Mouse (Mus musculus) embryonic facial prominence, embryonic 11.5 days (tissue): ENCODE results near the gene Clec2g. TPM values are rescaled to one million over a fixed set of nuclear protein-coding genes. Genes with fewer than 3 reads are reported as not detected.
"Not testable (repeated sequence)": the region's sequence is repeated elsewhere in the genome, so short reads cannot be mapped to it uniquely, and the experiment has no call there.

Experiments used
- ATAC-seq: fragments of 200-750 bp; cut with Nextera tagmentation; replicated peaks from 2 replicates; pipeline ENCODE4 v1.8.0; 2017; ENCODE audit warnings: low read depth; ENCODE audit not compliant: insufficient number of reproducible peaks, low FRiP score, low TSS enrichment
- DNase-seq: peaks from one replicate; pipeline ENCODE4 v3.0.0-alpha.2; 2015; ENCODE audit warnings: low spot score
- H3K27ac ChIP-seq: fragments of 300-500 bp; sonication (generic); replicated peaks from 2 replicates; pipeline ENCODE4 v1.5.1; 2014; ENCODE audit warnings: mild to moderate bottlenecking, low read depth, low read length, control low read depth
- H3K27me3 ChIP-seq: fragments of 300-500 bp; sonication (generic); 2 replicates; pipeline ENCODE4 v1.6.1; 2014; ENCODE audit warnings: mild to moderate bottlenecking, low read length, moderate library complexity, mixed read lengths; ENCODE audit not compliant: control insufficient read depth, insufficient read depth
- H3K36me3 ChIP-seq: fragments of 300-500 bp; sonication (generic); replicated peaks from 2 replicates; pipeline ENCODE4 v1.6.1; 2014; ENCODE audit warnings: low read depth, mild to moderate bottlenecking, low read length, moderate library complexity, mixed read lengths; ENCODE audit not compliant: control insufficient read depth, insufficient read depth
- H3K4me1 ChIP-seq: fragments of 300-500 bp; sonication (generic); 2 replicates; pipeline ENCODE4 v1.6.1; 2014; ENCODE audit warnings: low read length, mixed read lengths; ENCODE audit not compliant: control insufficient read depth, insufficient read depth
- H3K4me2 ChIP-seq: fragments of 300-500 bp; sonication (generic); 2 replicates; pipeline ENCODE4 v1.6.1; 2014; ENCODE audit warnings: low read depth, mild to moderate bottlenecking, control low read depth, low read length, moderate library complexity
- H3K4me3 ChIP-seq: fragments of 300-500 bp; sonication (generic); 2 replicates; pipeline ENCODE4 v1.5.1; 2014; ENCODE audit warnings: low read depth, low read length, control low read depth
- H3K9ac ChIP-seq: fragments of 300-500 bp; sonication (generic); replicated peaks from 2 replicates; pipeline ENCODE4 v1.6.1; 2014; ENCODE audit warnings: mild to moderate bottlenecking, control low read depth, low read length
- H3K9me3 ChIP-seq: fragments of 300-500 bp; sonication (generic); replicated peaks from 2 replicates; pipeline ENCODE4 v1.6.1; 2016; ENCODE audit warnings: mild to moderate bottlenecking, low read length, inconsistent platforms, mixed read lengths; ENCODE audit not compliant: control insufficient read depth
- WGBS: fragments of 180-500 bp; shearing (Covaris S2); extraction: QIAGEN DNeasy Blood & Tissue Kit; methylation state at CpG from one replicate; pipeline ENCODE4 v1.1.7; 2014; 5-methylcytosine and 5-hydroxymethylcytosine counted together
- polyA plus RNA-seq: library from polyadenylated mRNA; unstranded; fragments of >200 nt; fragmentation: Nextera tagmentation; extraction: Ambion mirVana; gene quantifications from 2 replicates; pipeline ENCODE4 v1.2.1, GENCODE M21; 2014

Clec2g gene
- polyA plus RNA-seq, 1 experiment from 2014 or later, result not detected

- Histone ChIP-seq H3K27ac (no peak overlapping the region), H3K9ac (no peak overlapping the region), H3K36me3 (no peaks in the 10 kb centered on the region), H3K4me3 (no peak overlapping the region), H3K4me1 (no peaks in the 10 kb centered on the region), H3K9me3 (no peaks in the 10 kb centered on the region), H3K27me3 (no peaks in the 10 kb centered on the region), H3K4me2 (no peak overlapping the region)
- DNase-seq (no peak), ATAC-seq (no peak)
- WGBS, result 84% methylated on average over 7 of the region's 7 CpGs
These were observed 61.3 kb downstream of the Clec2g start for GRCm38 (mm10) chr6:128995250-128996053.

DNA sequence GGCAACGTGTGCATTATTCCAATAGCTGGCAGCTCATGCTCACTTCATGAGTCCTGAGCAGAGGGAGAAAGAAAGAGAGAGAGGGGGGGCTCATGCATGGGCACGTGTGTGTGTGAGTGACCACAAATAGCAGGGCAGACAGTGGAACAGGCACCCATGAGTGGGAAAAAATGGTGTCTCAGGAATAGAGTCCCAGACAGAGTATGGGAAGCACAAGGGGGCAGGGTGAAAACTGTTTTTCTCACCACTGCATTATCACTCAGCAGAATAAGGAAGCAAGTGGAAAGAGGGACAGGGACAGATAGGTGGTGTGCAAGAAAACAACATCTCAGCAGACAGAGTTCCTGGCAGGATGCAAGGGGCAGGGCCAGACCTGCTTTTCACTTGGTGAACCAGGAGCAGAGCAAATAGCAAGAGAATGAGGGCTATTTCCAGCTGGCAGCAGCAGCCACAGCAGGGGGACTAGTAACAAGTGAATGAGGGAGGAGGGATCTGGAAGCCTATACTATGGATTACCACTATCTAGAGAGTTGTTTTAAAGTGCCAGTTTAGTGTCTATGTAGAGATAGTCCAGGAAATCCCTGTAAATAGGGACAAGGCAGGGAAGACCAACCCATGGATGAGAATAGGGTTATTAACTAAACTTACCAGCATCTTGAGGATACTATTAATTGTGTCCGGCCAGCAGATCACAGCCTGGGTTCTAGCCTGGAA, 62.0 kb downstream of the Clec2g start:
- no peaks in the 10 kb centered on the region for H3K27me3 ChIP-seq
- no peak overlapping the region for H3K4me3 ChIP-seq
- ATAC-seq (no peak), DNase-seq (no peak)
- no peaks in the 10 kb centered on the region for H3K9me3 ChIP-seq
- WGBS, result 74% methylated on average over 3 of the region's 3 CpGs
- no peak overlapping the region for H3K27ac ChIP-seq
- H3K36me3 ChIP-seq, result no peaks in the 10 kb centered on the region
- H3K9ac ChIP-seq, result no peak overlapping the region
- H3K4me2 ChIP-seq, result no peak overlapping the region
- H3K4me1 ChIP-seq, result no peaks in the 10 kb centered on the region

DNA sequence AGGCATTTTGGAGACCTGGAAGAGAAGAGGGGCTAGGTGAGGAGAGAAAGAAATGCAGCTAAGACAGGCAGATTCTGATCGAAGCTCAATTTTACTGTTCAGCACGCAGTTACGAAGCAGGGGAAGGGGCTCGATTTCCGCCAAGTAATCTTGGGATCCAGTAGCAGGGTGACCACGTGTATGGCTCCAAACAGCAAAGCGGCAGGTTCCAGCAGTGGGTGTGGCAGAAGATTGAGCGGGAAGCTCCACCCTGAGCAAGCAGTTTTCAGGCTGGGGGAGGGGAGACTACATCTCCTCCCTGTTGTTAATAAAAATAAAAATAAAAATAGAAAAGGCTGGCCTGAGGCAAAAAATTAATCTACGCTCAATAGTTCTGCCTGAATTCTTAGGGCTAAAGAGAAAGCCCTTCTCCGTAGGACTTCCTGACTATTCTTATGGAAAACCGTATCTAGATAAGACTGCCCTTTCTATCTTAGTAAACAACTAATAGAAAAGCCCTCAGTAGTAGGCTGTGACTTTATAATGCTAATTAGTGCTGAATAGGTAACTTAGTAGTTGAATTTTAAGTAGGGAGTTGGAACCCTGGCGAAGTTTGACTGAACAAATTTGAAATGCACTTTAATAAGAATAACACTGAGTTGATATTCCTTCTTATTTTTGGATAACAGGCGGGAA, 62.7 kb downstream of the Clec2g start:
- H3K27ac ChIP-seq, result no peak overlapping the region
- H3K27me3 ChIP-seq, result no peaks in the 10 kb centered on the region
- ATAC-seq, result no peak
- H3K9me3 ChIP-seq, result no peaks in the 10 kb centered on the region
- no peak overlapping the region for H3K4me3 ChIP-seq
- H3K4me1 ChIP-seq, result no peaks in the 10 kb centered on the region
- WGBS, result 65% methylated on average over 13 of the region's 13 CpGs
- H3K36me3 ChIP-seq, result no peaks in the 10 kb centered on the region
- no peak for DNase-seq
- H3K4me2 ChIP-seq, result no peak overlapping the region
- H3K9ac ChIP-seq, result no peak overlapping the region

- Histone ChIP-seq H3K36me3 (no peaks in the 10 kb centered on the region), H3K9ac (no peak overlapping the region), H3K4me2 (no peak overlapping the region), H3K4me3 (no peak overlapping the region), H3K9me3 (no peaks in the 10 kb centered on the region), H3K27ac (no peak overlapping the region), H3K27me3 (no peaks in the 10 kb centered on the region), H3K4me1 (no peaks in the 10 kb centered on the region)
- 85% methylated on average over 2 of the region's 2 CpGs for WGBS
- DNase-seq (no peak), ATAC-seq (no peak)
These were observed 67.2 kb downstream of the Clec2g start for GRCm38 (mm10) chr6:129001392-129001791.

DNA sequence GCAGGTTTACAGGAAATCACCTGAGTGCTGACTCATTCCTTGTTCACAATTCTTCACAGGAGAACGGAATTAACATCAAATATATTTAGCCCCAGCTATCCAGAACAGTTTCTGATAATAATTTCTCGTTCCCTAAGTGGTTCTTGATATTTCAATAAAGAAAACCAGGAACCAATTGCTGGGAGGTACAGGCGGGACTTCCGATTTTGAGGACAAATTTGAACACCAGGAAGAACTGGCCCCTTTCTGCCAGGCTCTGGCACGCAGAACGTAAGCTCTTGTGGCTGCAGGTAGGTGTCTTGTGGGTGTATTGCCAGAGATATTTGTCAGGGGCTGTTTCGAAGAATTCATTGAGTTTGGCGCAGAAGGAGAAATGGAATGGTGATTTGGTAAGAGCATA, 74.4 kb downstream of the Clec2g start:
- H3K36me3 ChIP-seq, result no peaks in the 10 kb centered on the region
- H3K9me3 ChIP-seq, result no peaks in the 10 kb centered on the region
- DNase-seq (no peak), ATAC-seq (no peak)
- WGBS, result 92% methylated on average over 8 of the region's 8 CpGs
- H3K27ac ChIP-seq, result no peak overlapping the region
- H3K9ac ChIP-seq, result no peak overlapping the region
- H3K4me2 ChIP-seq, result no peak overlapping the region
- no peaks in the 10 kb centered on the region for H3K27me3 ChIP-seq
- H3K4me3 ChIP-seq, result no peak overlapping the region
- H3K4me1 ChIP-seq, result no peaks in the 10 kb centered on the region

DNA sequence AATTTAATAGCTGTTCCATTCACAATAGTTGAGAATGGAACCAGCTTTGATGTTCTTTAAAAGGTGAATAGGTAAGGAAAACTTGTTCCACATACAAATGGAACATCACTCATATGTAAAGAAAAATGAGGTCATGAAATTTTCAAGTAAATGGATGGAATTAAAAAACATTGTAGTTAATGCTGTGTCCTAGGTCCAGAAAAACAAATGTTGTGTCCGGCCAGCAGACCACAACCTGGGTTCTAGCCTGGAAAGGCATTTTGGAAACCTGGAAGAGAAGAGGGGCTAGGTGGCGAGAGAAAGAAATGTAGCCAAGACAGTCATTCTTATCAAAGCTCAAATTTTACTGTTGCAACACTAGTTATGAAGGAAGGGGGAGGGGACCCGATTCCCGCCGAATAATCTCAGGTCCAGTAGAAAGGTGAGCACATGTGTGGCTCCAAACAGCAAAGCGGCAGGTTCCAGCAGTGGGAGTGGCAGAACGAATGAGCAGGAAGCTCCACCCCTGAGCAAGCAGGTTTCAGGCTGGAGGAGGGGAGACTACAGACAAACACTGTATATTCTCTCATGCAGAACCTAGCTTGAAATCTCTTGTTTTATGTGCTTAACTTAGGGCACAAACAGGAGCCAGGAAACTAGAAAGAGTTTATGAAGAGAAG, 75.8 kb downstream of the Clec2g start:
- H3K9ac ChIP-seq, DNase-seq, H3K27me3 ChIP-seq, H3K4me2 ChIP-seq, H3K36me3 ChIP-seq, H3K4me1 ChIP-seq, ATAC-seq, H3K4me3 ChIP-seq, H3K9me3 ChIP-seq, H3K27ac ChIP-seq: not testable (repeated sequence)
- 86% methylated on average over 7 of the region's 7 CpGs for whole genome bisulfite sequencing

GRCm38 (mm10) chr6:129010505-129010873, 76.3 kb downstream of the Clec2g start:
- H3K4me3 ChIP-seq, result no peak overlapping the region
- no peaks in the 10 kb centered on the region for H3K27me3 ChIP-seq
- DNase-seq, result no peak
- no peaks in the 10 kb centered on the region for H3K36me3 ChIP-seq
- no peaks in the 10 kb centered on the region for H3K9me3 ChIP-seq
- WGBS, result 74% methylated on average over 3 of the region's 3 CpGs
- no peak overlapping the region for H3K27ac ChIP-seq
- H3K9ac ChIP-seq, result no peak overlapping the region
- no peak overlapping the region for H3K4me2 ChIP-seq
- no peaks in the 10 kb centered on the region for H3K4me1 ChIP-seq
- no peak for ATAC-seq
